Mouse (Mus musculus) lung, postnatal 0 days (tissue): ENCODE measurements at regions not wholly inside any gene's neighbourhood (a gene's known extent, or its start where the extent isn't known, plus 50 kb on each side); places are given as distances from the start of the nearest gene placed in this dataset.

Experiments used
- CTCF ChIP-seq: IDR thresholded peaks from 2 replicates; pipeline ENCODE4 v1.5.1; 2016; ENCODE audit warnings: antibody characterized with exemption, mild to moderate bottlenecking
- EP300 ChIP-seq: IDR thresholded peaks from 2 replicates; pipeline ENCODE4 v1.6.1; 2016; ENCODE audit warnings: antibody characterized with exemption, mild to moderate bottlenecking, control low read depth

DNA sequence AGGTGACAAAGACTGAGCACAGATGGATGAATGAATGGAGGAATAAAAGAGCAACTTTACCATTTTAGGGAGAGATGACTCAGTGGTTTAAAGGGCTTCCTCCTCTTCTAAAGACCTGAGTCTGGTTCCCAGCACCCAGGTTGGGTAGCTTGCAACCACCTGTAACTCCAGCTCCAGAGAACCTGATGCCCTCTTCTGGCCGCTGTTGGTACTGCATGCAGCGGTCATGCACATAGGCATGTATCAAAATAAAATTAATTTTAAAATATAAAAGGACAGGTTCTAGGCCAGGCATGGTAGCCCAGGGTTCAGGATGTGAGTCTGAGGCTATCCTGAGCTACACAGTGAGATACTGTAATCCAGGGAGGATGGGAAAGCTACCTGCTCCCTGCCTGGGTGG lies 103.4 kb upstream of the Rpl38 start:
- TF ChIP-seq CTCF (peak; percentile 22; the same call in 1 of the 2 replicates), EP300 (no peak)
